Mouse (Mus musculus) spleen, adult 12 weeks (tissue): ENCODE data around the gene Arel1.

ENCODE experiments used
- DNase-seq: peaks from one replicate; pipeline ENCODE4 v3.0.0; 2022; ENCODE audit warnings: low spot score

Arel1 gene

DNA sequence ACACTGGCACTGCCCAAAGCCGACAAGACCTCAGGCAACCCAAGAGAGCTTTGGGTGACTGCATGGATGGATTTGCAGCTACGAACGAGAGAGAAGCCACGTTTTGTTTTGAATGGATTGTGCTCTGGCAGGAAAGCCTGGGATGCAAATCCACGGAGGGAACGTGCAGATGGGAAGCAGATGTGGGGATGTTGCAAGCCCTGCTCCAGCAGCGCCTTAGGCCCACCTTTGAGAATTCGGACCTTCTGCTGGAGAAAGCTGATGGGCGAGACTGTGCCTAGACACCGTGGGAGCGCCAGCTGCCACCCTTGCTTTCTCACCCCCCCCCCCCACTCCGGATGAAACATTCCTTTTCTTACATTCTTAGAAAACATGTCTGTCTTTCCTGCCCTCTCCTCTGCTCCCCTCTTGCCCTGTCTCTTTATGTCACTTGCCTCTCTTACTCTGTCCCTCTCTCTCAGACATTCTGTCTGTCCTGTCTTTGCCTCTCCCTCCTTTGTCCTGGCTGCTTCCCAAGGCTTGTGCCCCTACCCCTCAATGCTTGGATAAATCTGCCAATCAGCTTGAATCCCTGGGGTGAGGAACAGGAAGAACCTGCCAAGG, 63.6 kb downstream of the Arel1 start:
- no peak for DNase-seq

GRCm38 (mm10) chr12:84904399-84904798, 66.3 kb downstream of the Arel1 start:
- no peak for DNase-seq

DNA sequence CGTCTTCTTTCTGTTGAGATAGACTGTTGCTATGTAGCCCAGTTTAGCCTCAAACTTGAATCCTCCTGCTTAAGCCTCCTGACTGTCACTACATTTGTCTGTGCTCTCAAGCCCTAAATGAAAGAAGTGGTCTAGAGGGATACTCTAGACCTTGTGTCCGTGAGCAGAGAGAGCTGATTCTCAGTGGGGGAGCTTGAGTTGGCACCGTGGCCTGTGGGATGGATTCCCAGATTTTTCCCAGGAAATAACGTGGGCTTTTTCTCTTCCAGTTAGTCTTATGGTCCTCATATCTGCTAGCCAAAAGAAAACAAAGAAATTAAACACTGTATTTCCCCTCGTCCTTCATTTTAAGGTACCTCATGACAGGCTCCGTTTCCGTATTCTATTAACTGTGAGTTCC, 70.4 kb downstream of the Arel1 start:
- DNase-seq, result no peak

GRCm38 (mm10) chr12:84897322-84897721, 73.4 kb downstream of the Arel1 start:
- DNase-seq, result no peak

DNA sequence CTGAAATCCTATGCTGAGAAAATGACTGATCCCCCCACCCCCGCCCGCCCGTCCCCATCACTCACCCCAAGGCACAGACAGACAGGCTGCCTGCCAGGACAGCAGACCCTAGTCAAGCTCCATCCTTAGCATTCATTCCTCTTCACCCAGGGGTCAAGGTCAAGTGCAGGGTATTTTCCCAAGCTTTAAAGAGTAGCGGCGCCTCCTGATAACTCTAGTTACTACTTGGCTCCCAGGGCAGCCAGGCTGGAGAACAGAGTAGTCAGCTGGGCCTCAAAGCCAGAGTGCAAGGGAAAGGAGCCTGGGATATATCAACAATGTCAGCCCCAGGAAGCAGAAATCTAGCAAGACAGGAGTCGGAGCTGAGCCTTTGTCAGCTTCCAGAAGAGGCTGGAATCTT, 74.5 kb downstream of the Arel1 start:
- no peak for DNase-seq

DNA sequence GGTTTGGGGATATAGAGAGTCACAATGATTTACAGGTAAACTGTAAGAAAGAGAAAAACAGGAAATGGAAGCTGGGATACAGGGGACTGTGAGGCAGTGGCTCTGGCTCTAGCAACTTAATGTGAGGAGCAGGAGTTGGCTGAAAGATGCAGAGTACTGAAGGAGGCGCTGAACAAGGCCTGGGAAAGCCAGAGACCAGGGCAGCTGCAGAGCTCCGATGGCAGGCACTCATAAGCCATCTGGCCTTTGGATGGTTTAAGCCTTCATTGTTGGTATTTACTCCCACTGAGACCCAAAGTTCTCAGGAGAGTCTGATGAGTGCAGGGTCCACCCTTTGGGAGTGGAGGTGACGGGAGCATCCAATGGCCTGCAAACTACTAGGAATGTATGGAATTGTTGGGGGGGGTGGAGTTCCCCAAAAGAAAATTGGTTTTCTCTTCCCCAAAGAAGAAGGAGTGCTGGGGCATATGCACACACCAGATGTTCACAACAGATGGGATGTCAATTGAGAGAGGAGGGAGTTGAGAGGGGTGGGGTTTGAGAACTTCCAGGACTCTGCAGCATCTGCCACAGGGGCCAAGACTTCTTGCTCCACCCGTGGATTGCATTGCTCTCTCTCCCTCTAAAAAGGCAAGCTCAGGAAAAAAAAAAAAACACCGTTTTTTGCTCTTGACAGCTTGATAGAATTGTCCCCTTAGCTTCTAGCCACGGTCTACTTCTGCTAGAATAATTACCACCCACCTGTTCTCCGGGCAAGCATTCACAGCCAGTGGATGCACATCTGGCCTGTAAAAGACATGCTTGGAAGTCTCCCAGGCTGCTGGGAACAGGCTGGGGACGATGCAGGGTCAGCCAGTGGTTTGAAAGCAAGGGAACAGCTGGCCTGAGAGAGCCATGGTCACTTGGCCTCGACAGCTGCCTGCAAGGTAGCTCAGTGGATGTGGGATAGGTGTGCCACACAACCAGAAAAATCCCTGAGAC, 76.8 kb downstream of the Arel1 start:
- DNase-seq, result no peak

DNA sequence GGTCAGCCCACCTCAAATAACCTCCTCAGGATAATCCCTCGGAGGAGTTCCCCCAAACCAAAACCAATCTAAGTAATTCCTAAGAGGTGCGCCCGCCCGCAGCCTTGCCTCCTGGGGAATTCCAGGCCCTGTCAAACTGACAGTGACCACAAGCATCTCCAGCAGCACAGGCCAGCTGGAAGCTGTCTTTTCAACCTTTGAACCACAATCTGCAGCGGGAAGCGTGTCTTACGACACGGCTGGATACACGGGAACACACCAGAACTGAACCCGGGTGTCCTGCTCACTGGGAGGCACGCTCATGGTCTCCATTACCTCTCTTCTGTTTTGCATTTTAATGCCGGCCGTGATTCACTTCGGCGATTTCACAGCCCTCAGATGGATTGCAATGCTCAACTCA, 80.4 kb downstream of the Arel1 start:
- DNase-seq, result no peak

GRCm38 (mm10) chr12:84885107-84885876, 85.4 kb downstream of the Arel1 start:
- no peak for DNase-seq

DNA sequence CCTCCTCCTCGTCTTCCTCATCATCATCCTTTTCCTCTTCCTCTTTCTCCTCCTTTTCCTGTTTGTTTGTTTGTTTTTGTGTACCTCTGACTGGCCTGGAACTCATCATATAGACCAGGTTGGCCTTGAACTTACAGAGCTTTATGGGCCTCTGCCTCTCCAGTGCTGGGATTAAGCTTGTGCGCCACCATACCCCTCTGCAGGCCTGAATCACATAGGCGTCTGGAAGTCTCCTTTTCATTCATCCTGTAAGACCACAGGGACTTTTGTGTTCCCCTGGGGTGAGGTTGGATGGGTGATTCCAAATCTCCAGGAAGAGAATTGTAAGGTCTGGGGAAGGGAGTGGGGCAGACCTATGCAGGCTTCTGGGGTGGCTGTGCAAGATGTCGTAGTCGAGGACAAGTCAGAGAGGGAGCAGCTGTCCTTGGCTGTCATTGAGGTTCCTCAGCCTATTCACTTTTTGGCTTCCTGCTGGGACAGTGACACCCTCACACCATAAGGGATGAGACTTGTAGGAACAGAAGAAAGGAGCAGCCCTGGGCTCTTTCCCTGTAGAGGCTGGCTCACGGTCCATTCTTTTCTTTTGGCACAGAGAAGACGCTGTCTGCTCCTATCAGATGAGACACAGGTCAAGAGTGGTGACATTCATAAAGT, 86.2 kb downstream of the Arel1 start:
- DNase-seq, result no peak

- DNase-seq, result no peak
Observed at GRCm38 (mm10) chr12:84882796-84883195, 87.9 kb downstream of the Arel1 start.

DNA sequence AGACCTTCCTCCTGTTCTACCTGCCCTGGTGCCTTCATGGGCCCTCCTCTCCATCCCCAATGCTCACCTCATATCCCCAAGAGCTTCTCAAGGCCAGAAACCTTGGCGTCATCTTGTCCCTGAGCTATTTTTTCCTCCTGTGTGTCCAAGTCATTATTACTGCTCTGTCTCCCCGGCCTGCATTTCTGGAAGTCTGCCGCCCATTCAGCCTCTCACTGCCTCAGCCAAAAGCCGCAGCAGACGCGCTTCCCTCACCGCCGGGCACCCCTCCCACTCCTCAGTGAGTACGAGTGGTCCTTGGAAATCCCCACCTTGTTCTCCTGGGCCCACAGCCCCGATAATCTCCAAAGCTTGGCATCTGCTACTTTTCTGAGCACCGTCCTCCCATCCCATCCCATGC, 90.6 kb downstream of the Arel1 start:
- no peak for DNase-seq

DNA sequence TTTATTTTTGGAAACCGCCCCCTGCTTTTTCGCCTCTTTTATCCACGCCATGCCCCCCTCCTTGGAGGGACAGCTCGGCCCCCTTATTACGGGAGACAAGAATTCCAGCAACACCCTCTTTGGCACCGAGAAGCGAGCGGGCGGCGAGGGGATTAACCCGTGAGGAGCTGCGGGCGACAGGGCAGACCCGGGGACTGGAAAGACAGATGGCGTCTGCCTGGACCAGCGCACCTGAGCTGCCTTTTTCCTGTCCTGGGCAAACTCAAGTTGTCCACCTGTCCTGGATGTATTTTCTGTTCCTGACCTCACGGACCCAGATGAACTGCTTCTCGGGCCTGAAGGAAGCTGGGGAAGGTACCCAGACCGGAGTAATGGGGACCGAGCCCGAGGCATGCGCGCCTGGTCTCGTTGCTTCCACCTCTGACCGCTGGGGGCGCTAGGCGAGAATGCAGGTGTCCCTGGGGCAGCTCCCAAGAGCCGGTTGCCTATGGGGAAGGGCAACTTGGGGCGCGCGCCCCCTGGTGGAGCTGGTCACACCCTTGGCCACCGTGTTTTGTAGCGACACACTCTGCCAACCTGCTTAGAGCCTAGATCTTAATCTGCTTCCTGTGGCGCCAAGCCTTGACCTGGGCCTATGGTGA, 94.1 kb downstream of the Arel1 start, which contains the start of gene Ltbp2:
TSS of gene Ltbp2 (minus strand) at position 52 of the 641 bp plus-strand sequence.
- peak; percentile 78 for DNase-seq

GRCm38 (mm10) chr12:84875761-84876480, 94.8 kb downstream of the Arel1 start:
- DNase-seq, result no peak

- no peak for DNase-seq
Observed at GRCm38 (mm10) chr12:84873434-84873833, 97.3 kb downstream of the Arel1 start.

GRCm38 (mm10) chr12:84872310-84872709, 98.4 kb downstream of the Arel1 start:
- no peak for DNase-seq
